Mouse (Mus musculus) embryonic fibroblast, embryonic 13.5 days (primary cell): ENCODE results near the gene Tnfrsf18. TPM values are rescaled to one million over a fixed set of nuclear protein-coding genes. Genes with fewer than 3 reads are reported as not detected.

Experiments
- H3K27ac ChIP-seq: 2 replicates; pipeline ENCODE4 v1.5.1; 2012; ENCODE audit warnings: low read length, control low read depth, inconsistent platforms; ENCODE audit not compliant: insufficient read depth
- H3K4me1 ChIP-seq: 2 replicates; pipeline ENCODE4 v1.6.1; 2011; ENCODE audit warnings: low read length; ENCODE audit not compliant: control insufficient read depth, insufficient read depth
- H3K4me3 ChIP-seq: 2 replicates; pipeline ENCODE4 v1.5.1; 2011; ENCODE audit warnings: mild to moderate bottlenecking, control low read depth, low read length; ENCODE audit not compliant: insufficient read depth
- CTCF ChIP-seq: IDR thresholded peaks from 2 replicates; pipeline ENCODE4 v1.5.1; 2011; ENCODE audit warnings: mild to moderate bottlenecking, control low read depth, low read length, moderate library complexity, borderline replicate concordance; ENCODE audit not compliant: insufficient read depth
- POLR2A ChIP-seq: IDR thresholded peaks from 2 replicates; pipeline ENCODE4 v1.6.1; 2011; ENCODE audit warnings: low read depth, mild to moderate bottlenecking, control low read depth, low read length, moderate library complexity
- polyA plus RNA-seq: library from polyadenylated mRNA; stranded (reverse); fragments of >200 nt; gene quantifications from 2 replicates; pipeline ENCODE4 v1.2.4, GENCODE M21; 2011; ENCODE audit warnings: low read depth; ENCODE audit not compliant: missing spikeins, insufficient read length

Gene Tnfrsf18
- polyA plus RNA-seq, 1 experiment: not detected

GRCm38 (mm10) chr4:156055173-156055572 lies 29.2 kb downstream of the Tnfrsf18 start:
- no peak overlapping the region for H3K4me3 ChIP-seq
- no peak overlapping the region for H3K27ac ChIP-seq
- TF ChIP-seq CTCF: no peak
- TF ChIP-seq POLR2A: no peak
- no peaks in the 10 kb centered on the region for H3K4me1 ChIP-seq

GRCm38 (mm10) chr4:156057702-156058101 lies 31.7 kb downstream of the Tnfrsf18 start:
- Histone ChIP-seq H3K27ac (no peak overlapping the region), H3K4me1 (no peaks in the 10 kb centered on the region), H3K4me3 (no peak overlapping the region)
- TF ChIP-seq POLR2A: no peak
- TF ChIP-seq CTCF: no peak

GRCm38 (mm10) chr4:156058826-156059225 lies 32.9 kb downstream of the Tnfrsf18 start:
- TF ChIP-seq CTCF (no peak), POLR2A (no peak)
- H3K27ac ChIP-seq: no peak overlapping the region
- no peaks in the 10 kb centered on the region for H3K4me1 ChIP-seq
- no peak overlapping the region for H3K4me3 ChIP-seq

DNA sequence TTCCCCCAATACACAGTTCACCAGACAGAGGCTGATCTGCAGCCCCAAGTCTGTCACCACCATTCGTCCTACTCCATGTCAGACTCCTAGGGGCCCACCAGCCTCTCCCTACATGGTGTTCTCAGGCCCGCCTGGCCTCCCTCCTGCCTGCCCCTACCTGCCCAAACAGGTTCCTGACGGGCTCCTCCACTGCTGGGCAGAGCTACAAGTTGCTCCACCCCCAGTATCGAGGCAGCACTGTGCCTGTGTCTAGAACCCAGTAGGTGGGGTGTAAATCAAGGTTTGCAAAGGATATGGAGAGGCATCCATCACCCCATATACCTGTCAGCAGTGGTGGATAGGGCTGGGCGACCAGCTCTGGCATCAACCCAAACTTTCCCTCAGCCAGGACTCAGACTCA lies 33.3 kb downstream of the Tnfrsf18 start, which contains the start of gene Ttll10:
Gene Ttll10, minus strand, starts transcription at position 154 of the 400 bp plus-strand sequence.
- no peak for TF ChIP-seq CTCF
- no peak for TF ChIP-seq POLR2A
- Histone ChIP-seq H3K4me3 (no peak within 1 kb of the TSS), H3K4me1 (no peaks in the 10 kb centered on the region), H3K27ac (no peak within 1 kb of the TSS)

- Histone ChIP-seq H3K4me3 (no peak overlapping the region), H3K27ac (no peak overlapping the region)
- TF ChIP-seq CTCF (no peak), POLR2A (no peak)
Measured at GRCm38 (mm10) chr4:156059713-156060112, 33.7 kb downstream of the Tnfrsf18 start.

GRCm38 (mm10) chr4:156063861-156064509 lies 38.0 kb downstream of the Tnfrsf18 start:
- H3K27ac ChIP-seq: no peak overlapping the region
- no peak for TF ChIP-seq POLR2A
- no peak for TF ChIP-seq CTCF
- H3K4me1 ChIP-seq: no peaks in the 10 kb centered on the region
- no peak overlapping the region for H3K4me3 ChIP-seq

More at GRCm38 (mm10) chr4:156059713-156060112, 33.7 kb downstream of the Tnfrsf18 start:
- no peaks in the 10 kb centered on the region for H3K4me1 ChIP-seq

DNA sequence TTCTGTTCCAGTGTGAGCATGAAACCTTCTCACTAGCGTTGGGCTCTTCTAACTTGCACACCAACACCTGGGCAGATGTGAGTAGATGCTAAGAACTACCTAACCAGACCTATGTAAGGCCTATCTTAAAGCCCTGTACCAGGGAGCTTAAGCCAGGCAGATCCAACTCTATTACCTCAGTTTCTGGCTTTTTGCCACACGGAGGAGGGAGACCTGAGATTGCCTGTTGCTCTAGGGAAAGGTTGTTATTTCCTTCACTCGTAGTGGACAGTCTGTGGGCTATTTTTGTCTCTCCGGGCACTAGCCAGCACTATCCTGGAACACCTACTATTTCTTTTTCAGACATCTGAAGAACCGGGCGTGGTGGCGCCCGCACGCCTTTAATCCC lies 38.5 kb downstream of the Tnfrsf18 start:
- TF ChIP-seq POLR2A (no peak), CTCF (no peak)
- Histone ChIP-seq H3K4me3 (no peak overlapping the region), H3K4me1 (no peaks in the 10 kb centered on the region), H3K27ac (no peak overlapping the region)

DNA sequence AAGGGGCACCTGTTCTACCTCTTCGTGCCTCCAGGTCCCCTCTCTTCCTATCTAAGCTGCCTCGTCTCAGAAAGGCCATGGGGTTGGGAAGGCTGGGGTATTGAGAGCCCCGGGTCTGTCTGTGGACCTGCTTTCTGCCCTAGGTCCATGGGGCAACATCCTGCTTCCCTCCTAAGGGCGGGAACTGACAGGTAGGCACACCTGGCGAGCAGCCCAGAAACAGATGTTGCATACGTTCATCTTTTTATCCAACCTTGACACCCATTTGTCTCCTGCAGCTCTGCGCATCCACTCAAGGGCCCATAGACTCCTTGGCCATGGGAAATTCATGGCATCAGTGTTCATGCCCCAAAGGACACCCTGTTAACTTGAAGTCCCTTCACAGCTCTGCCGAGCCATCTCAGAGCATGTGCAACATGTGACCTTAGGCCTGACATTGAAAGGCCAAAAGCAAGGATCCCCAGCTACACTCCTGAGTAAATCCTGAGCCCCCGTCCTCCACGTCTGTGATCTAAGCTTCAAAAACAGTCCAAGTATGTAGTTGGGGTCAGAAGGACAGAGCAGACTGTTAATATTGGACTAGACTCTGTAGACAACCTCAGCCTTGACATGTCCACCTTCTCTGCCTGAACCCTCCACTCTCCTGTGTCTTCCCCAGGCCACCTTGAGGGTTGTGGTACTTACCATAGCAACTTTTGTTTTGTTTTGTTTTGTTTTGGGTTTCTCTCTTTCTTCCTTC lies 39.4 kb downstream of the Tnfrsf18 start:
- no peak for TF ChIP-seq CTCF
- TF ChIP-seq POLR2A: no peak

DNA sequence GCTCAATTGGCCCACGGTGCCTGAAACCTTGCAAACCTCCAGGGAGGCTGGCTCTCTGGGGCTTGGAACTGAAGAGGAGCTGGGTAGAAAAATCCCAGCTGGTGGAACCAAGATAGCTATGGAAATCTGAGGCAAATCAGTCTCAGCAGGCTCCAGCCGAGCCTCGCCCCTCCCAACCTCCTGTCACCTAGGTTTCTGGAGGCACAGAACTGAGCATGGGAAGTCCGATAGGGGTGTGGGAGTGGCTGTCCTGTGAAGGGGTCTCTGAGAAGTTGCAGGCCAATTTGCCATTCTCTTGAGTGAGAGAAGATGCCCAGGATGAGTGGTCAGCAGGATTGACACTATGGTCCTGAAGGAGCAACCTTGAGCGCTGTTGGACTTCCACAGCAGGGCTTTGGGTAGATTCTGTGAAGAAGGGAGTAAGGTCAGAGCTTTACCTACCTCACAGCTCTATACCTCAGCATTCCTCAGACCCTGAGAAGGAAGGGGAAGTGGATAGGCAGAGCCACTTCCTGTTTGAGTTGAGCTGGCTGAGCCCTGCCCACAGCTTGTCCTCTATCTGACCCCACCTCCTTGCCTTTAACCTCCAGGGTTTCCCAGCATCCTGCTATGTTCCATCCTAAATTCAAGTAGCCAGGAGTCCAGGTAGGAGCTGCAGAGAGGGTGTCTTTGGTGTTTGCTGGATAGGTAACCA lies 41.4 kb downstream of the Tnfrsf18 start:
- Histone ChIP-seq H3K4me3 (no peak overlapping the region), H3K4me1 (no peaks in the 10 kb centered on the region), H3K27ac (no peak overlapping the region)
- TF ChIP-seq POLR2A: no peak
- no peak for TF ChIP-seq CTCF

More for the DNA sequence above, 39.4 kb downstream of the Tnfrsf18 start:
- Histone ChIP-seq H3K27ac (no peak overlapping the region), H3K4me3 (no peak overlapping the region), H3K4me1 (no peaks in the 10 kb centered on the region)

DNA sequence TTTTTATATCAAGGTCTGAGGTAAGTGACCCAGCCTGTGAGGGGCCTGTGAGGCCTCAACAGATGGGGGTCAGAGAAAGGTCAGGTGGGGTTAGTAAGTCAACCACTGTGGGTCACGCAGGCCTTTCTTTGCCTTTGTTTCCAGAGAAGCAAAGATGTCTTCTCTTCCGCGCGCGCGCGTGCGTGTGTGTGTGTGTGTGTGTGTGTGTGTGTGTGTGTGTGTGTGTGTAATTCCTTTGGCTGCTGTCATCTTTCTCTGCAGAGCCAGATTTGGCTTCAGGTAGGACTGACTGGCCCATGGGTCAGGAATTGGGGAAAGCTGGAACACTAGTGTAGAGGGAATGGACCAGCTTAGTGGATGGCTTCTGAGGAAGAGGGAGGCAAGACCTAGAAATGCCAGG lies 43.7 kb downstream of the Tnfrsf18 start:
- no peaks in the 10 kb centered on the region for H3K4me1 ChIP-seq
- no peak overlapping the region for H3K4me3 ChIP-seq
- H3K27ac ChIP-seq: no peak overlapping the region
- TF ChIP-seq POLR2A (no peak), CTCF (no peak)
